Mouse (Mus musculus) CH12.LX (cell line): Measurements from ENCODE around the gene Lsm5. TPM values are rescaled to one million over a fixed set of nuclear protein-coding genes. Genes with fewer than 3 reads are reported as not detected.

Source experiments
- DNase-seq: peaks from one replicate; pipeline ENCODE4 v3.0.0-alpha.2; 2013; ENCODE audit errors: extremely low read depth
- H3K27ac ChIP-seq: 2 replicates; pipeline ENCODE4 v1.5.1; 2012; ENCODE audit warnings: low read depth, mild to moderate bottlenecking, control low read depth, moderate library complexity; ENCODE audit not compliant: insufficient read depth
- H3K27me3 ChIP-seq: replicated peaks from 2 replicates; pipeline ENCODE3; 2012; ENCODE audit warnings: inconsistent platforms
- H3K36me3 ChIP-seq, 2 experiments: replicated peaks in 1 of 2; 2 replicates each; pipeline versions ENCODE3 to v1.6.1; 2012; ENCODE audit warnings: inconsistent platforms in 1 of 2, low read length in 1 of 2, mild to moderate bottlenecking in 1 of 2, mixed read lengths in 1 of 2, moderate library complexity in 1 of 2; ENCODE audit not compliant: control insufficient read depth in 1 of 2, insufficient read depth in 1 of 2
- H3K4me1 ChIP-seq, 2 experiments: 2 replicates each; pipeline ENCODE4 v1.6.1; 2012; ENCODE audit warnings: inconsistent platforms in 1 of 2, moderate library complexity in 1 of 2; ENCODE audit not compliant: insufficient read depth in 2 of 2, control insufficient read depth in 1 of 2
- H3K4me2 ChIP-seq: 2 replicates; pipeline ENCODE4 v1.6.1; 2012; ENCODE audit warnings: low read depth, mild to moderate bottlenecking, control low read depth; ENCODE audit not compliant: poor library complexity, insufficient read depth, severe bottlenecking
- H3K4me3 ChIP-seq, 3 experiments: fragments of 150-350 bp in 1 of 3; sonication (generic) in 1 of 3; replicated peaks in 1 of 3; 2 replicates each; pipeline versions ENCODE3 to v1.5.1; 2011 to 2012; ENCODE audit warnings: low read depth in 2 of 3, low read length in 2 of 3, mild to moderate bottlenecking in 2 of 3, moderate library complexity in 2 of 3, control low read depth in 1 of 3, improper control_type of control experiment in 1 of 3, inconsistent platforms in 1 of 3, mixed read lengths in 1 of 3; ENCODE audit not compliant: poor library complexity in 1 of 3
- H3K79me2 ChIP-seq: replicated peaks from 2 replicates; pipeline ENCODE4 v1.6.1; 2012; ENCODE audit warnings: mild to moderate bottlenecking, moderate library complexity; ENCODE audit not compliant: control insufficient read depth, poor library complexity, insufficient read depth, severe bottlenecking; ENCODE audit errors: extremely low read depth
- H3K9ac ChIP-seq: 2 replicates; pipeline ENCODE4 v1.6.1; 2012; ENCODE audit warnings: low read depth, mild to moderate bottlenecking, control low read depth, moderate library complexity; ENCODE audit not compliant: insufficient read depth
- H3K9me3 ChIP-seq: replicated peaks from 2 replicates; pipeline ENCODE3; 2012; ENCODE audit warnings: low read length, inconsistent platforms, mixed read lengths
- BHLHE40 ChIP-seq: IDR thresholded peaks from 2 replicates; pipeline ENCODE4 v1.6.1; 2011; ENCODE audit warnings: mild to moderate bottlenecking, low read depth, low read length, improper control_type of control experiment
- CTCF ChIP-seq, 2 experiments: IDR thresholded peaks in 1 of 2; conservative IDR thresholded peaks in 1 of 2; 2 replicates each; pipeline ENCODE4 v1.5.1; 2011 to 2012; ENCODE audit warnings: low read depth in 2 of 2, low read length in 2 of 2, improper control_type of control experiment in 1 of 2, inconsistent platforms in 1 of 2, mild to moderate bottlenecking in 1 of 2, moderate library complexity in 1 of 2
- E2F4 ChIP-seq: IDR thresholded peaks from 2 replicates; pipeline ENCODE4 v1.6.1; 2011; ENCODE audit warnings: low read depth, low read length, improper control_type of control experiment; ENCODE audit not compliant: insufficient replicate concordance
- EP300 ChIP-seq: IDR thresholded peaks from 2 replicates; pipeline ENCODE4 v1.6.1; 2011; ENCODE audit warnings: low read length, improper control_type of control experiment
- ETS1 ChIP-seq: conservative IDR thresholded peaks from 2 replicates; pipeline ENCODE4 v1.6.1; 2012; ENCODE audit warnings: low read depth, mild to moderate bottlenecking, inconsistent platforms, low read length, improper control_type of control experiment, moderate library complexity
- JUN ChIP-seq: IDR thresholded peaks from 2 replicates; pipeline ENCODE4 v1.6.1; 2011; ENCODE audit warnings: low read depth, mild to moderate bottlenecking, low read length, improper control_type of control experiment, moderate library complexity; ENCODE audit not compliant: insufficient read depth
- JUND ChIP-seq: conservative IDR thresholded peaks from 2 replicates; pipeline ENCODE4 v1.6.1; 2011; ENCODE audit warnings: low read depth, low read length, improper control_type of control experiment
- MAX ChIP-seq: IDR thresholded peaks from 2 replicates; pipeline ENCODE4 v1.6.1; 2011; ENCODE audit warnings: low read length, improper control_type of control experiment
- MAZ ChIP-seq: IDR thresholded peaks from 2 replicates; pipeline ENCODE4 v1.6.1; 2012; ENCODE audit warnings: low read depth, mild to moderate bottlenecking, inconsistent platforms, low read length, improper control_type of control experiment, moderate library complexity
- MEF2A ChIP-seq: IDR thresholded peaks from 2 replicates; pipeline ENCODE4 v1.6.1; 2014; ENCODE audit warnings: low read depth, mild to moderate bottlenecking, inconsistent platforms, low read length, improper control_type of control experiment, borderline replicate concordance
- MYC ChIP-seq: IDR thresholded peaks from 2 replicates; pipeline ENCODE4 v1.6.1; 2011; ENCODE audit warnings: low read depth, mild to moderate bottlenecking, improper control_type of control experiment, low read length
- NELFE ChIP-seq: IDR thresholded peaks from 2 replicates; pipeline ENCODE4 v1.6.1; 2011; ENCODE audit warnings: low read depth, low read length, improper control_type of control experiment
- POLR2A ChIP-seq: IDR thresholded peaks from 2 replicates; pipeline ENCODE4 v1.6.1; 2011; ENCODE audit warnings: low read depth, mild to moderate bottlenecking, improper control_type of control experiment, low read length
- POLR2AphosphoS2 ChIP-seq: IDR thresholded peaks from 2 replicates; pipeline ENCODE4 v1.6.1; 2011; ENCODE audit warnings: low read depth, low read length, improper control_type of control experiment
- RAD21 ChIP-seq: IDR thresholded peaks from 2 replicates; pipeline ENCODE4 v1.6.1; 2011; ENCODE audit warnings: low read depth, mild to moderate bottlenecking, low read length, improper control_type of control experiment, moderate library complexity
- SMC3 ChIP-seq: IDR thresholded peaks from 2 replicates; pipeline ENCODE4 v1.6.1; 2011; ENCODE audit warnings: low read depth, low read length, improper control_type of control experiment
- TBP ChIP-seq: conservative IDR thresholded peaks from 2 replicates; pipeline ENCODE4 v1.6.1; 2011; ENCODE audit warnings: low read depth, low read length, improper control_type of control experiment
- UBTF ChIP-seq: IDR thresholded peaks from 2 replicates; pipeline ENCODE4 v1.6.1; 2012; ENCODE audit warnings: low read depth, mild to moderate bottlenecking, inconsistent platforms, low read length, improper control_type of control experiment, moderate library complexity
- ZC3H11A ChIP-seq: IDR thresholded peaks from 2 replicates; pipeline ENCODE4 v1.6.1; 2012; ENCODE audit warnings: low read depth, mild to moderate bottlenecking, inconsistent platforms, low read length, improper control_type of control experiment
- ZKSCAN1 ChIP-seq: IDR thresholded peaks from 2 replicates; pipeline ENCODE4 v1.6.1; 2012; ENCODE audit warnings: low read depth, inconsistent platforms, low read length, improper control_type of control experiment, borderline replicate concordance
- ZMIZ1 ChIP-seq: IDR thresholded peaks from 2 replicates; pipeline ENCODE4 v1.6.1; 2012; ENCODE audit warnings: low read depth, mild to moderate bottlenecking, inconsistent platforms, low read length, improper control_type of control experiment
- dilution Hi-C: fragments of 300-500 bp; cut with MboI; formaldehyde crosslinking; loops from 2 replicates; pipeline ENCODE4 v1.14.3; 2020; ENCODE audit warnings: low sequenced_read_pairs; ENCODE audit not compliant: extremely low pct_unique_long_range_greater_than_20kb, extremely low pct_ligation_motif_present
- in situ Hi-C: fragments of 300-500 bp; cut with MboI; formaldehyde crosslinking; loops from 3 replicates; pipeline ENCODE4 v1.14.3; 2019; ENCODE audit warnings: low sequenced_read_pairs, low pct_ligation_motif_present, low pct_unique_long_range_greater_than_20kb, mixed read lengths
- polyA plus RNA-seq: library from polyadenylated mRNA; unstranded; fragments of >175 nt; gene quantifications from 2 replicates; pipeline ENCODE4 v1.2.1, GENCODE M21; 2012; ENCODE audit warnings: low read depth; ENCODE audit not compliant: insufficient read length
- total RNA-seq, 2 experiments: library from RNA; depleted of rRNA; stranded (reverse); fragments of 300-350 nt in 1 of 2; fragments of >200 nt in 1 of 2; gene quantifications; 2 replicates each; pipeline ENCODE4 v1.2.3; 2012 to 2014

Lsm5 gene
- total and polyA plus RNA-seq, 3 experiments, result 89.3 to 298 (median 98.9) TPM

DNA sequence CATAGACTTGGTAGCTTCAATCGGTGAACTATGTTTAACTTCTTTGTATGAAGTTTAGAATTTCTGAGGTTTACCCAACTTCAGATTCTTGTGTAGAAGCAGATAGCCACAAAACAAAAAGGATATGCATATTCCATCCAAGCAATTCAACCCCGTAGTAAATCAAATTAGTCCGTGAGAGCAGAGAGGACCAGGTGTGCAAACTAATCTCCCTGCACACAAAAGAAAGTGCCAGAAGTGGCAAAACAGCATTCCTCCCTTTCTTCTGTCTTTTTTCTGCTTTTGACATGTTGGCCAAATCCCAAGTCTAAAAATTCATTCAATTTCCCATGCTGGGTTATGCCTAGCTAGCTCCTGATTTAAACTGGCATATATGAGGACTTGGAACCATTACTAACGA lies 12.1 kb downstream of the Lsm5 start:
- Histone ChIP-seq H3K4me3 (no peak overlapping the region), H3K36me3 (no peaks in the 10 kb centered on the region), H3K27ac (no peak overlapping the region), H3K79me2 (no peaks in the 10 kb centered on the region), H3K9me3 (no peaks in the 10 kb centered on the region), H3K4me1 (0 out of 4 replicates have a peak, but pooled peaks cover 0 to 3% of the 10 kb centered on the region in 2 experiments), H3K9ac (no peak overlapping the region), H3K27me3 (no peaks in the 10 kb centered on the region), H3K4me2 (no peak overlapping the region)
- in situ Hi-C loops (no loop called here), dilution Hi-C loops (no loop called here)
- DNase-seq, result no peak
- no peak for TF ChIP-seq EP300
- no peak for TF ChIP-seq E2F4
- TF ChIP-seq ETS1, result no peak
- no peak for TF ChIP-seq JUN
- no peak for TF ChIP-seq TBP
- no peak for TF ChIP-seq NELFE
- TF ChIP-seq MAX, result no peak
- no peak for TF ChIP-seq MYC
- no peak for TF ChIP-seq POLR2A
- TF ChIP-seq JUND, result no peak
- no peak for TF ChIP-seq ZC3H11A

DNA sequence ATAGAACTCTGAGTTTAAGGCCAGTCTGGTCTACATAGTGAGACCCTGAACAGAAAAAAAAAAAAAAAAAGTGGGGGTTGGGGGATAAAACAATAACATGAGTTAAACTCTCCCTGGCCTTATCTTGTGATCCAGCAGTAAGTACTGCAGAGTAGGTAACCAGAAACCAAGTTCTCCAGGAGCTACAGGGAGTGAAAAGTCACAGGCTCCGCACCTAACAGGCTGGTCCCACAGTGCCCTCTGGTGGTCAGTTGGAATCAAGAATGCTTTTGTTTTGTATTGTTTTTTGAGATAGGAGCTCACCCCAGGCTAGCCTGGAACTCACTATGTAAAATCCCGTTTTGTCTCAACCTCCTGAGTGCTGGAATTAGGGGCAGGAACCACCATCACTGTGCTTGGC lies 13.3 kb downstream of the Lsm5 start:
- in situ Hi-C loops (no loop called here), dilution Hi-C loops (no loop called here)
- Histone ChIP-seq H3K9ac (no peak overlapping the region), H3K4me1 (0 out of 4 replicates have a peak, but pooled peaks cover 0 to 3% of the 10 kb centered on the region in 2 experiments), H3K27me3 (no peaks in the 10 kb centered on the region), H3K79me2 (no peaks in the 10 kb centered on the region), H3K36me3 (no peaks in the 10 kb centered on the region), H3K4me3 (no peak overlapping the region), H3K9me3 (no peaks in the 10 kb centered on the region), H3K27ac (no peak overlapping the region), H3K4me2 (no peak overlapping the region)
- TF ChIP-seq SMC3 (peak; percentile 67), ZKSCAN1 (no peak), RAD21 (peak; percentile 77), CTCF (conservative IDR thresholded peaks at IDR 0.05 in 1 of 2, IDR thresholded peaks at IDR 0.05 in 1 of 2; ENCODE audit: low read depth in 2 of 2, low read length in 2 of 2) (peak; percentile 80 to 85)
- peak; percentile 80 for DNase-seq

DNA sequence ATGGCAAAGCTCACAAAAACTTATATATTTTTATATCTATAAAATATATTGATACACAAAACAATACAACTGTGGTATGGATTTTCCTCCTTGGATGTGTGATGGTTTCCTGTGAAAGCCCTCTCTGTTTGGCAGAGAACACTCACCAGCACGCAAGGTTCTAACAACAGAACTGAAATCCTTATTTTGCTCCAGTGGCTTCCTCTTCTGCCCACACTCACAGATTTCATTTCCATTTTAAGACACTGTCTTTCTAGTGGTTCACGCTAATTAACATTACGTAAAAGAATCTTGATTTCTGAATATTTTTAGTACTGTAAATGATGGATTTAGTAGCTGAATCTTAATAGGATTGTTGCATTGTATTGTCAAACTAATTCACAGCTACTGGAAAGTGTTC lies 16.3 kb downstream of the Lsm5 start:
- 0 out of 4 replicates have a peak, but pooled peaks cover 0 to 3% of the 10 kb centered on the region in 2 experiments for H3K4me1 ChIP-seq
- H3K9ac ChIP-seq, result no peak overlapping the region
- dilution Hi-C loops (no loop called here), in situ Hi-C loops (no loop called here)
- no peaks in the 10 kb centered on the region for H3K36me3 ChIP-seq
- H3K4me3 ChIP-seq, result no peak overlapping the region
- DNase-seq, result no peak
- no peaks in the 10 kb centered on the region for H3K27me3 ChIP-seq
- H3K9me3 ChIP-seq, result no peaks in the 10 kb centered on the region
- no peak overlapping the region for H3K27ac ChIP-seq
- TF ChIP-seq UBTF, result no peak
- TF ChIP-seq POLR2A, result no peak
- no peak for TF ChIP-seq EP300
- no peak for TF ChIP-seq SMC3
- TF ChIP-seq TBP, result no peak
- TF ChIP-seq ZMIZ1, result no peak
- no peak for TF ChIP-seq POLR2AphosphoS2
- TF ChIP-seq MEF2A, result no peak
- TF ChIP-seq BHLHE40, result no peak
- no peak for TF ChIP-seq MAZ
- no peaks in the 10 kb centered on the region for H3K79me2 ChIP-seq
- H3K4me2 ChIP-seq, result peak overlapping the region; percentile 15; the same call in 1 of the 2 replicates
